Mouse (Mus musculus) thymus, adult 18-20 months (tissue): ENCODE results near the gene Scarb2.

Experiments
- DNase-seq, 2 experiments: peaks; one replicate each; pipeline ENCODE4 v3.0.0; 2022; ENCODE audit warnings: mixed read lengths in 2 of 2

Gene Scarb2

GRCm38 (mm10) chr5:92434571-92434985, 72.1 kb downstream of the Scarb2 start:
- DNase-seq = no peak

GRCm38 (mm10) chr5:92434070-92434469, 72.6 kb downstream of the Scarb2 start:
- DNase-seq = no peak

- DNase-seq = no peak
These were observed 75.0 kb downstream of the Scarb2 start for GRCm38 (mm10) chr5:92431611-92432010.

- no peak for DNase-seq
These were observed 75.9 kb downstream of the Scarb2 start for GRCm38 (mm10) chr5:92430723-92431122.

- DNase-seq = no peak
These were observed 82.5 kb downstream of the Scarb2 start for GRCm38 (mm10) chr5:92424126-92424525.

- DNase-seq = no peak
These were observed 92.7 kb downstream of the Scarb2 start for GRCm38 (mm10) chr5:92413982-92414375.

GRCm38 (mm10) chr5:92413271-92413981, 93.2 kb downstream of the Scarb2 start:
- DNase-seq = no peak

GRCm38 (mm10) chr5:92411461-92412140, 95.0 kb downstream of the Scarb2 start:
- DNase-seq = no peak

- no peak for DNase-seq
These were observed 96.1 kb downstream of the Scarb2 start for GRCm38 (mm10) chr5:92410486-92410885.

- no peak for DNase-seq
These were observed 97.1 kb downstream of the Scarb2 start for GRCm38 (mm10) chr5:92409361-92410155.

GRCm38 (mm10) chr5:92404400-92404678, 102.3 kb downstream of the Scarb2 start:
- no peak for DNase-seq

- DNase-seq = no peak
These were observed 102.9 kb downstream of the Scarb2 start for GRCm38 (mm10) chr5:92403562-92404399.

- no peak for DNase-seq
These were observed 103.8 kb downstream of the Scarb2 start for GRCm38 (mm10) chr5:92402816-92403215.

GRCm38 (mm10) chr5:92398153-92398552, 108.5 kb downstream of the Scarb2 start:
- peak; percentile 30 to 33 for DNase-seq

GRCm38 (mm10) chr5:92396476-92396875, 110.2 kb downstream of the Scarb2 start:
- no peak for DNase-seq

GRCm38 (mm10) chr5:92395764-92396163, 110.9 kb downstream of the Scarb2 start:
- DNase-seq = no peak

- no peak for DNase-seq
These were observed 112.8 kb downstream of the Scarb2 start for GRCm38 (mm10) chr5:92393863-92394262.

GRCm38 (mm10) chr5:92392542-92392941, 114.1 kb downstream of the Scarb2 start:
- no peak for DNase-seq
